In genomic region chr15:77798664-77799490, GRCm38 (mm10) we compare ENCODE assay signal across 8 mouse cellular contexts. TPM values are rescaled to one million over a fixed set of nuclear protein-coding genes. Genes with fewer than 3 reads are reported as not detected.
DNase-seq lines count a peak whose midpoint lies in the region; ATAC-seq and TF ChIP-seq lines count a peak whose summit lies in the region.

No protein-coding gene starts in this region.

- peak; percentile 56 for TF ChIP-seq POLR2A in myocyte (IDR thresholded peaks at IDR 0.05; ENCODE audit: insufficient read length, low read depth)

- peak overlapping the region; percentile 59 for H3K27ac ChIP-seq in forebrain, embryonic 13.5 days
- H3K27ac ChIP-seq in liver, embryonic 12.5 days: peak overlapping the region; percentile 77

- H3K9ac ChIP-seq in forebrain, embryonic 13.5 days: peak overlapping the region; percentile 37; the same call in 1 of the 2 replicates
- no peak overlapping the region for H3K9ac ChIP-seq in liver, embryonic 12.5 days

- no peak overlapping the region for H3K4me2 ChIP-seq in forebrain, embryonic 13.5 days
- H3K4me2 ChIP-seq in liver, embryonic 12.5 days: no peak overlapping the region
- peak overlapping the region; percentile 87 for H3K4me2 ChIP-seq in myocyte (ENCODE audit: low read depth)

- H3K4me1 ChIP-seq in forebrain, embryonic 13.5 days: peaks cover 12% of the 10 kb centered on the region; the same call in 1 of the 2 replicates
- peaks cover 70% of the 10 kb centered on the region for H3K4me1 ChIP-seq in liver, embryonic 12.5 days

- no peaks in the 10 kb centered on the region for H3K9me3 ChIP-seq in forebrain, embryonic 13.5 days (replicated peaks)
- no peaks in the 10 kb centered on the region for H3K9me3 ChIP-seq in liver, embryonic 12.5 days (replicated peaks)

- WGBS in forebrain, embryonic 13.5 days: 35% methylated on average over 14 of the region's 14 CpGs
- 31% methylated on average over 14 of the region's 14 CpGs for WGBS in liver, embryonic 12.5 days (ENCODE audit: insufficient replicate concordance)

- peak overlapping the region; percentile 1 for H3ac ChIP-seq in myocyte (ENCODE audit: control insufficient read depth, insufficient read length)

- DNase-seq in gastrocnemius, postnatal 10 days: peak; percentile 36
- DNase-seq in gastrocnemius, adult 18-20 months (ENCODE audit: low spot score): no peak
- DNase-seq in induced T-regulatory cell, adult 2 months (ENCODE audit: low read depth): peak; percentile 84
- DNase-seq in yolk sac, embryonic 10.5 days (ENCODE audit: low spot score): peak; percentile 86

- H3K79me2 ChIP-seq in myocyte (ENCODE audit: control insufficient read depth, insufficient read depth): peaks cover 96% of the 10 kb centered on the region

- peaks cover 28% of the 10 kb centered on the region for H3K36me3 ChIP-seq in forebrain, embryonic 13.5 days (ENCODE audit: poor library complexity, severe bottlenecking)
- peaks cover 95% of the 10 kb centered on the region for H3K36me3 ChIP-seq in liver, embryonic 12.5 days
- H3K36me3 ChIP-seq in myocyte (ENCODE audit: control insufficient read depth, insufficient read depth): peaks cover 65% of the 10 kb centered on the region

- ATAC-seq in activated CD4-positive, CD25-positive, alpha-beta regulatory T cell, adult 4 months: peak; percentile 32
- no peak for ATAC-seq in forebrain, embryonic 13.5 days
- ATAC-seq in liver, embryonic 12.5 days: 0 out of 2 replicates have a peak, but pooled peaks have one; percentile 13

- H3K4me3 ChIP-seq in forebrain, embryonic 13.5 days: no peak overlapping the region
- no peak overlapping the region for H3K4me3 ChIP-seq in liver, embryonic 12.5 days
- H3K4me3 ChIP-seq in myocyte: peak overlapping the region; percentile 1

- no peaks in the 10 kb centered on the region for H3K27me3 ChIP-seq in forebrain, embryonic 13.5 days
- H3K27me3 ChIP-seq in liver, embryonic 12.5 days (replicated peaks): no peaks in the 10 kb centered on the region
- no peaks in the 10 kb centered on the region for H3K27me3 ChIP-seq in myocyte (ENCODE audit: control insufficient read depth, insufficient read depth, insufficient read length)

TF ChIP-seq in myocyte, 11 proteins besides CTCF, POLR2A, EP300 and RAD21:
- TF ChIP-seq USF1 (IDR thresholded peaks at IDR 0.05; ENCODE audit: low read depth): no peak
- peak; percentile 77 for TF ChIP-seq TCF12 (IDR thresholded peaks at IDR 0.05; ENCODE audit: insufficient read depth, poor library complexity, severe bottlenecking)
- peak in 2 of 3 experiments; percentile 92 to 97 for TF ChIP-seq MYOD1 (IDR thresholded peaks at IDR 0.05; ENCODE audit: control insufficient read depth in 1 of 3, insufficient read length in 2 of 3, low read depth in 2 of 3)
- peak; percentile 80 for TF ChIP-seq TCF3 (IDR thresholded peaks at IDR 0.05; ENCODE audit: insufficient read length, low read depth)
- no peak for TF ChIP-seq CEBPB (IDR thresholded peaks at IDR 0.05; ENCODE audit: insufficient read depth, poor library complexity, severe bottlenecking)
- peak; percentile 18 for TF ChIP-seq MAX (IDR thresholded peaks at IDR 0.05; ENCODE audit: low read depth)
- TF ChIP-seq E2F4 (IDR thresholded peaks at IDR 0.05; ENCODE audit: insufficient read depth): no peak
- TF ChIP-seq SRF (IDR thresholded peaks at IDR 0.05; ENCODE audit: control insufficient read depth, insufficient read length, low read depth): peak; percentile 99
- no peak for TF ChIP-seq REST (IDR thresholded peaks at IDR 0.05; ENCODE audit: insufficient read depth, insufficient read length)
- TF ChIP-seq POLR2AphosphoS2 (IDR thresholded peaks at IDR 0.05; ENCODE audit: insufficient read length, low read depth): peak; percentile 74
- TF ChIP-seq MYOG (IDR thresholded peaks at IDR 0.05; ENCODE audit: control insufficient read depth in 1 of 3, insufficient read depth in 1 of 3, insufficient read length in 2 of 3, low read depth in 2 of 3): peak; percentile 62 to 99 (median 98)
TF ChIP-seq in myocyte: peak in this region for 7.

RNA-seq across cellular contexts. Expression of gene Apol8, which starts 42.1 kb away (rescaled TPM):
- total RNA-seq in gastrocnemius, postnatal 10 days (2021): under 1 TPM in 1 of 2 experiments, not detected in 1; 0.61 TPM
- total RNA-seq in gastrocnemius, adult 18-20 months (2021): under 1 TPM; 0.07 to 0.73 TPM
- not detected for polyA plus RNA-seq in activated CD4-positive, CD25-positive, alpha-beta regulatory T cell, adult 4 months (2017; shearing (Covaris generic))
- polyA plus RNA-seq in forebrain, embryonic 13.5 days (2015; fragmentation: Nextera tagmentation; extraction: Ambion mirVana): 0.08 TPM in 1 of 2 replicates, not detected in the other
- 25.8 and 26.7 TPM in 2 replicates for polyA plus RNA-seq in liver, embryonic 12.5 days (2016; fragmentation: Nextera tagmentation; extraction: Ambion mirVana)
- 0.38 TPM for polyA plus RNA-seq in myocyte (2012; fragmentation: generic; extraction: Trizol)

RNA-seq across cellular contexts. Expression of gene Myh9, which starts 43.1 kb away (rescaled TPM):
- 100 to 1,000 TPM; 117 to 155 TPM for total RNA-seq in gastrocnemius, postnatal 10 days (2021)
- 10 to 100 TPM; 42.8 to 63.0 TPM for total RNA-seq in gastrocnemius, adult 18-20 months (2021)
- 100 to 1,000 TPM; 243 to 280 TPM for polyA plus RNA-seq in activated CD4-positive, CD25-positive, alpha-beta regulatory T cell, adult 4 months (2017; shearing (Covaris generic))
- polyA plus RNA-seq in forebrain, embryonic 13.5 days (2015; fragmentation: Nextera tagmentation; extraction: Ambion mirVana): 13.4 and 14.4 TPM in 2 replicates
- polyA plus RNA-seq in liver, embryonic 12.5 days (2016; fragmentation: Nextera tagmentation; extraction: Ambion mirVana): 32.5 and 34.2 TPM in 2 replicates
- polyA plus RNA-seq in myocyte (2012; fragmentation: generic; extraction: Trizol): 466 TPM

Comparison
In these comparisons a context has a peak if more than half of its experiments do, and no peak if none do; other contexts are left out.
1. RNA of gene Apol8, which starts 42.1 kb away (polyA plus RNA-seq): 25.8 to 26.7 TPM in liver, embryonic 12.5 days; 0.38 TPM in myocyte (single experiment), 0.08 TPM in forebrain, embryonic 13.5 days and not detected in activated CD4-positive, CD25-positive, alpha-beta regulatory T cell, adult 4 months; every median in the first group is over 10 times any median in the second.